Mouse (Mus musculus): ENCODE results near the gene Mcm2. TPM values are rescaled to one million over a fixed set of nuclear protein-coding genes. Genes with fewer than 3 reads are reported as not detected.

Mcm2 gene
- polyA plus RNA-seq (2017; shearing (Covaris generic)), result 38.9 TPM

GRCm38 (mm10) chr6:88898534-88899048, at the start of gene Mcm2:
Mcm2 (minus strand) TSS chr6:88898780.

GRCm38 (mm10) chr6:88901947-88902820, 3.6 kb upstream of the Mcm2 start, which contains the start of gene Tpra1:
Tpra1 (plus strand) TSS chr6:88902251.

GRCm38 (mm10) chr6:88874868-88875508, 23.6 kb downstream of the Mcm2 start, which contains the start of gene Podxl2:
Podxl2 (minus strand) TSS chr6:88875044.

GRCm38 (mm10) chr6:88841781-88842689, 56.5 kb downstream of the Mcm2 start, which contains the start of gene Abtb1:
Abtb1 (minus strand) TSS chr6:88841984.

Other genes with a start within 250 kb of the Mcm2 start
- not detected for gene Mgll, start 174.4 kb downstream of the Mcm2 start, polyA plus RNA-seq (2017; shearing (Covaris generic))
- gene Abtb1, start 56.8 kb downstream of the Mcm2 start, polyA plus RNA-seq (2017; shearing (Covaris generic)), result 40.7 TPM
- 1.1 TPM for gene Podxl2, start 23.7 kb downstream of the Mcm2 start, polyA plus RNA-seq (2017; shearing (Covaris generic))
- 85.4 TPM for gene Tpra1, start 3.5 kb upstream of the Mcm2 start, polyA plus RNA-seq (2017; shearing (Covaris generic))

All from effector memory CD4-positive, alpha-beta T cell, adult 7 months (primary cell).